Mouse (Mus musculus): ENCODE results near the gene Krt76. TPM values are rescaled to one million over a fixed set of nuclear protein-coding genes. Genes with fewer than 3 reads are reported as not detected.
A peak's percentile ranks its signal among the peaks of the same experiment; 100 is the strongest.

Krt76 gene
- total RNA-seq, 2 experiments from 2014 or later, result 0.13 TPM; not detected in 1

- DNase-seq (ENCODE audit: low spot score in 2 of 2), result no peak
These were observed 26.0 kb downstream of the Krt76 start for GRCm38 (mm10) chr15:101866754-101867153.

DNA sequence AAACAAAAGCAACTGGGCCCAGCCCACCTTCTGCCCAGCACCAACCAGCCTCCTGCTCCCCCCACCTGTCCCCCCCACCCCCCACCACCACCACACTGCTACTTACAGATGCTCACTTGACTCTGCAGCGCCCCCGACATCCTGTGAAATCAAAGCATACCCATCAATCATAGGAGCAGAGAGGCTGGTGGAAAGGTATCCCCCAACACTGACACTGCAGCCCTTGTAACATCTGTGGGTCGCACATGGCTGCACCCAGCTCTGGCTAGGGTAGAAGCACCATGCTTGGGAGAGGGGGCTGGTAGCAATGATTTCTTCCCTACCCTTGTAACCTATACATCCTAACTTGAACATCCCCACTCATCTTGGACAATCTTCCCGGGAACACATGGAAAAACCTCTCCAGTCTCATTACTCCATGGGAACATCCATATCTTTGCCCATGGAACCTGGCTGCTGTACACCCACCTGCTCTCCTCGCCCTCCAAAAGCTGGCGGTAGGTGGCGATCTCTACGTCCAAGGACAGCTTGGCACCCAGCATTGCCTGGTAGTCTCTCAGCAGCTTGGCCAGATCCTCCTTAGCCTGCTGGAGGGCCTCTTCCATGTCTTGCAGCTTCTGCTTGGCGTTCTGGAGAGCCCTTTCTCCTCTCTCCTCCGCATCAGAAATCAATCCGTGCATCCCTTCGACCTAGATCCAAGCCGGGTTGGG lies 32.1 kb downstream of the Krt76 start:
- DNase-seq (ENCODE audit: low spot score in 2 of 2), result no peak

DNA sequence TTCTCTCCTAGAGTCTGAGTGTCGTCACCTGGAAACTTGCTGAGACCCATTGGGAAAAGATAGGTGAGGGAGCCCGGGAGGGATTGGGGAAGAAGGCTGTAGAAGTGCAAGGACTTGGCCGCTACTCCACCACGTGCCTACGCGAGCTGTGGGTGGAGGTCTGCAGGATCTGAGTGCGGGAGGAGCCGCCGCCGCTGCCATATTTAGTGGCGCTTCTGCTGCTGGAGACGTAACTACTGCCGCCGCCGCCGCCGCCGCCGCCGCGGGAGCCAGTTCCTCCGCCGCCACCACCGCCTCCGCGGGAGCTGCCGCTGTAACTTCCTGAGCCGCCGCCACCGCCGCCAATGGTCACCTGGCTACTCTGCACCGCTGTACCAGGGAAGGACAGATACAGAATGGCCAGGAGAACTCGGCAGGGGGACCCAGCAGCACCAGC lies 33.0 kb downstream of the Krt76 start:
- peak; percentile 42 for DNase-seq (ENCODE audit: low spot score in 2 of 2)

- DNase-seq (ENCODE audit: low spot score in 2 of 2), result no peak
These were observed 33.9 kb downstream of the Krt76 start for GRCm38 (mm10) chr15:101858673-101859425.

DNA sequence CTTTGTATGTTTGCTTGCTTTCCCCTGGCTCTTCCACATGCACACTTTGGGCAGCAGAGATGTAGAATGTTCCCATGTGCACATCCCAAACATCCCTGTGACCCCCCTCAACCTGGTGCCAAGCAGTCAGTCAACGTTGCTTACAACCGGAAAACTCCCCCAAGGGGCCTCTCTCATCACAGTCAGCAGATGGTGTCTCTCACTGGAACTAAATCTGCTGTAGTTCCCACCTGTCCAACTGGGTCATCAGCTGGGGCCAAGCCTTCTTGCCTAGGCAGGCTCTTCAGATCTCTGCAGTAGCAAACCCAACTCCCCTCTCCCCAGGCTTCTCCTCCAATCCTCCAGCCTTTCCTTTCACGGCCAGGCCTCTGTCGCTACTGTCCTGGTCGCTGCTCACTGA lies 36.0 kb downstream of the Krt76 start:
- no peak for DNase-seq (ENCODE audit: low spot score in 2 of 2)

DNA sequence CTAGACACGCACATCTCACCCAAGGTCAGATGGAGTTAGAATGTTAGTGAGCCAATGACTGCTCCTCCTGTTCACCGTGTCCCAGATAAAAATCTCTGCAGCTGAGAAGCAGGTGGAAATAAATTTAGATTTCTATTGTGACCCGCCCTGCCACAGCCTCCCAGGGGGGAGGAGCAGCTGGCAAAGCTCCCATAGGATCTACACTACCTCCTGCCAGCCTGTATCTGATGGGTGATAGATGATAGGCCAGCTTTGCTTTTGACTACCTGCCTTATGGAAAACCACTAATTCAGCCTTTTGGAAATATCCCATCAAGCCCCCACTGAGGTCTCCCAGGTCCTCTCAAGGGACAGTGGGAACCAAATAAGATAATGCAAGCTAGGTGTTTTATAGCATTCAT lies 37.0 kb downstream of the Krt76 start:
- no peak for DNase-seq (ENCODE audit: low spot score in 2 of 2)

DNA sequence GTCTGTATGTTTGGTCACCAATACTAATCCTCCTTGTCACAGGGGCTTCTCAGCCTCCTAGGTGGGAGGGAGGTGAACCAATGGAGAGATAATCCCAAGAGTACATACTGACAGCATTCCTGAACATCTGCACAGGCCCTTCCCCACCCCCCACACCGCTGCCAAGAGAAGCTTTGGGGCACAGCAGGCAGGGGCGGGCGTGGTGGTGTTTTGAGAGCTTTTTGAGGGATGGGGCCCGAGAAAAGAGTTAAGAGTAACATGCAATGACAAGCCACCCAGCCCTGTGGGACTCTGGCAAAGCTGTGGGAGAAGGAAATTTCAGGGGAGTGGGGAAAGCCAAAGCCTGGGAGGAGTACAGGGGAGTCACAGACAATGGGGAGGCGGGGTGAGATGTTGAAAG lies 38.4 kb downstream of the Krt76 start:
- DNase-seq (ENCODE audit: low spot score in 2 of 2), result no peak

DNA sequence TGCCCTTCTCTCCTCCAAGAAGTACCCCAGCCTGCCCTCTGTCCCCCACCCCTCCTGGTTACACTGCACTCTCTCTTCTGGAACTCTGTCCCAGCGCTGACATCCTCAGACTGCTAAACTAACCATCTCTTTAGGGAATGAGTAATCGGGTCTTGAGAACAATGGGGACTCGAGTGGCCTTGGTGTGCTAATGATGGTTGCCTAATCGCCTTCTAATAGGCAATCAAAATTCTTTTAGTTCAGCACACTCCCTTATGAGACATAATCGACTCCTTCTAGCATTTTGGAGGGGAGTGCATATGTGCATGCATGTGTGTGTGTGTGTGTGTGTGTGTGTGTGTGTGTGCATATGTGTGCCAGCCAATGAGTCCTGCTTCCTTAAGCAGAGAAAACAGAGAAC lies 40.1 kb downstream of the Krt76 start:
- DNase-seq (ENCODE audit: low spot score in 2 of 2), result no peak

DNA sequence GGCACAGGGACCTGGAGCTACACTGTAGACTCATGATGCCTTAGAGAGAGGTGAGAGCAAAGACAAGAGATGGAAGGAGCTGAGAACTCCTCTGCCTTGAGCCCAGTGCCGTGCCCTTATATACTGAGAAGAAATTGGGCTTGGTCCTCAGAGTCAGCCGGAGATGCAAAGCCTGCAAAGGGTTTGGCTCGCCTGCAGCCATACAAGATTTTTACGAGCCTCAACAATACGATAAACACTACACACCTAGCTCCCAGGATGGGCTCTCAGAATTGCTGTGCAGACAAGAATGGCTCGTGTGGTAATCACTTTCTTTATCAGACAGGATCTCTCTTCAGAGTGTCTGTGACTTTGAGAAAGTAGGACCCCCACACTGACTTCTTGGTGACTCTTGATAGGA lies 42.0 kb downstream of the Krt76 start, which contains the start of gene Krt1:
Gene Krt1, minus strand, starts transcription at position 101 of the 400 bp plus-strand sequence.
- DNase-seq (ENCODE audit: low spot score in 2 of 2), result no peak

DNA sequence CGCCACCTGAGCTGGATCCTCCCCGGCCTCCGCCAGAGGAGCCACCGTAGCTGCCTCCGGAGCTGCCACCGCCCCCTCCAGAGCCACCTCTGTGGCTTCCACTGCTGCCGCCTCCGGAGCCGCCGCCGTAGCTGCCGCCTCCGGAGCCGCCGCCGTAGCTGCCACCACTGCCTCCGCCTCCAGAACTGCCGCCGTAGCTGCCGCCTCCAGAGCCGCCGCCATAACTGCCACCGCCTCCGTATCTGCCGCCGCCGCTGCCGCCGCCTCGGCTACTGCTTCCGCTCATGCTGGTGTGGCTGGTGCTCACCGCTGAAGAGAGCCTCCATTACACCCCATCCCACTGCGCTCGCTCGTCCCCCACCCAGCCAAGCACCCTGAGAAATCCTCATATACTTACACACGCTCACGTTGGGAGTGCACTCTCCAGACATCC lies 46.7 kb downstream of the Krt76 start:
- DNase-seq (ENCODE audit: low spot score in 2 of 2), result peak; percentile 44 to 45

DNA sequence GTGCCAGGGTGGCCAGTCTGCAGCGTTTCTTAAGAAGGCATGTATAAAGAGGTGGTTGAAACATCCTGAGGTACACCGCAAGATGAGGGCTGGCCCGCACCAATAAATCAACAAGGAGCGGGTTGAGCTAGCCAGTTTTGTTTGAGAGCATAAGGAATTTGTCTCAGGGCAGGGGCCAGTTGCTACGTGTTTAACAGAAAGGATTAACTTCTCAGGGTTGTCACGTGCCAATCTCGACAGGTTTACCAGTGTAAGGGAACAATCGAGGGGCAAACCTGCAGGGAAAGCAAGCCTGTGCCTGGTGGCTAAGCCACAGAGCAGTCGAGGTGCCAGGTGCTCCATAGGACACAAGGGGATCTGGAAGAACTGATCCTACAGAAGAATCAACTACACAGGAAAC lies 49.5 kb downstream of the Krt76 start:
- no peak for DNase-seq (ENCODE audit: low spot score in 2 of 2)

DNA sequence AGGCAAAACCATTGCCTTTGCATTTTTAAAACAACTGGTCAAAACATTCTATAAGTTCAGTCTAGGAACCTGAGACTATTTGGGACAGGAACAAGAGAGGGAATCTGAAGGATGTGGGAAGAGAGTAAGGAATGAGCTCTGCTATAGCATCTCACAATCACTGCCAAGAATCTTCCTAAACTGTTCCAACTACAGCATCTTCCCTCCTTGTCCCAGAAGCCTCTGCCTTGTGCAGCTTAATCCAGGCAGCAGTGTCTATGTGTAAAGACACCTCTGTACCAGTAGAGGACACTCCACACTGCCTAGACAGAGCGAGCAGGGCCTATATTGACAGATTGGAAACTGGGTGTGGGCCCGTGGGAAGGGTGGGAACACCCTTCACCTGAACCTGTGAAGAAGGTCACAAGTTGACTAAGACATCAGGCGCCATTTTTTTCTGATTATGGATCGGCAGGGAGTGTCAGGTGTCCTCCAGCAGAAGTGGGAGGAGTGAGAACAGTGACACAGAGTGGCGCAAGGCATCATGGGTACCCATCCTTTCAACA lies 57.9 kb downstream of the Krt76 start:
- no peak for DNase-seq (ENCODE audit: low spot score in 2 of 2)

Small RNAs within 50 kb of the gene (microRNA-seq; reads per million reads assigned to microRNA genes)
- gene Gm44356 (ENCODE audit: borderline number of aligned reads in 2 of 2), result 0 reads per million in 2 experiments

Other genes with a start within 250 kb of the Krt76 start
- not detected for gene Gm5478, start 245.5 kb downstream of the Krt76 start, total RNA-seq (2021)
- not detected for gene Krt6b, start 212.6 kb downstream of the Krt76 start, total RNA-seq (2021)
- gene Krt6a, start 198.6 kb downstream of the Krt76 start, total RNA-seq (2021), result not detected
- not detected for gene Krt5, start 180.0 kb downstream of the Krt76 start, total RNA-seq (2021)
- not detected for gene Krt71, start 149.8 kb downstream of the Krt76 start, total RNA-seq (2021)
- not detected for gene Krt72, start 106.5 kb downstream of the Krt76 start, total RNA-seq (2021)
- gene Krt73, start 90.6 kb downstream of the Krt76 start, total RNA-seq (2021), result not detected
- not detected for gene Krt2, start 74.8 kb downstream of the Krt76 start, total RNA-seq (2021)
- under 1 TPM in 1 of 2 experiments, not detected in 1; 0.56 TPM for gene Krt1, start 42.1 kb downstream of the Krt76 start, total RNA-seq (2021)
- gene Krt77, start 23.2 kb downstream of the Krt76 start, total RNA-seq (2021), result not detected
- not detected for gene Krt4, start 31.8 kb upstream of the Krt76 start, total RNA-seq (2021)
- 1 to 10 TPM in 1 of 2 experiments, under 1 TPM in 1; 0.73 to 3.6 TPM for gene Krt79, start 47.4 kb upstream of the Krt76 start, total RNA-seq (2021)
- gene Krt78, start 61.4 kb upstream of the Krt76 start, total RNA-seq (2021), result not detected
- 1 to 10 TPM in 1 of 2 experiments, under 1 TPM in 1; 0.70 to 1.1 TPM for gene Krt8, start 111.6 kb upstream of the Krt76 start, total RNA-seq (2021)
- gene Krt18, start 135.3 kb upstream of the Krt76 start, total RNA-seq (2021), result 1 to 10 TPM; 1.0 to 1.3 TPM
- 100 to 1,000 TPM; 197 to 252 TPM for gene Eif4b, start 180.9 kb upstream of the Krt76 start, total RNA-seq (2021)
- gene Tns2, start 207.5 kb upstream of the Krt76 start, total RNA-seq (2021), result 10 to 100 TPM; 76.9 to 89.5 TPM
- gene Spryd3, start 243.3 kb upstream of the Krt76 start, total RNA-seq (2021), result 10 to 100 TPM; 33.0 to 36.9 TPM

Measured in adrenal gland, adult 18-20 months (tissue).